Mouse (Mus musculus) lung, postnatal 0 days (tissue): ENCODE results near the gene Primpol.

Source experiments
- CTCF ChIP-seq: IDR thresholded peaks from 2 replicates; pipeline ENCODE4 v1.5.1; 2016; ENCODE audit warnings: antibody characterized with exemption, mild to moderate bottlenecking
- EP300 ChIP-seq: IDR thresholded peaks from 2 replicates; pipeline ENCODE4 v1.6.1; 2016; ENCODE audit warnings: antibody characterized with exemption, mild to moderate bottlenecking, control low read depth

DNA sequence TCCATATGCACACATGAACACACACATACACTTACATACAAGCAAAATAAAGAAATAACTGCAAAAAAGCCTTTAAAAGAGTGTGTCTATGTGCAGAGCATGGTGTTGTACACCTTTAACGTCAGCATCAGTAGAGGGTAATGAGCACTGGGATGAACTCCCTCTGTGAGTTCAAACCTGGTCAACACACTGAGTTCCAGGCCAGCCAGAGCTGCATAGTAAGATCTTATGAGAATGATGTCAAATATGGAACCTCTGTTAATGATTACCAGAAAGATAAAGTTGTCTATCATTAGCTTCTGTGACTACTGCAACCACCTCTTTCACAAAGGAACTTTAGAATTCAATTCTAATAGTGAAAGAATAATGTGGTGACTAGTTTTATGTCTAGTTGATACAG is 10.1 kb downstream of the Primpol start:
- TF ChIP-seq CTCF: no peak
- no peak for TF ChIP-seq EP300
